Mouse (Mus musculus) heart, adult 2 months (tissue): Measurements from ENCODE around the gene Daw1.

Source experiments
- CTCF ChIP-seq: fragments of 200-600 bp; IDR thresholded peaks from 2 replicates; pipeline ENCODE4 v1.8.1; 2022; ENCODE audit warnings: antibody characterized with exemption, mild to moderate bottlenecking, moderate library complexity
- EP300 ChIP-seq: fragments of 200-500 bp; IDR thresholded peaks from 2 replicates; pipeline ENCODE4 v1.6.1; 2011; ENCODE audit warnings: low read depth, low read length, control low read depth; ENCODE audit not compliant: insufficient read depth
- POLR2A ChIP-seq: fragments of 200-500 bp; IDR thresholded peaks from 2 replicates; pipeline ENCODE4 v1.6.1; 2011; ENCODE audit warnings: mild to moderate bottlenecking, low read depth, low read length, control low read depth; ENCODE audit not compliant: insufficient read depth

DNA sequence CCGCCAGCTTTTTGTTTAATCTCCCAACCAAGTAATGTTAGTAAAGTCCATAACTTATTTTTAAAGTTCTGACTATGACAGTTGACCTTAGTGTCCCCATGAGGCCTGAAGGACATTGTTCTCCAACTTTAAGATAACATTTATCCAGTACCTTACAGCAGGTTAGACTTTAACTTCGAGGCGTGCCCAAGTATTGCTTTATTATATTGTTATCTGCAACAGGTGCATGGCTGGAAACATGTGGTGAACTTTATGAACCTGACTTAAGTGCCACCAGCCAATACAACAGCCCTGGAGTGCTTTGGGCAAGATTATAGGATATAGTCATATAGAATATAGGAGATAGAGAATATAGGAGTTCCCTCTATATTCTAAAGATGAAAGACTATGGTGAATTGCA lies 42.3 kb upstream of the Daw1 start:
- no peak for TF ChIP-seq POLR2A
- TF ChIP-seq CTCF = no peak
- TF ChIP-seq EP300 = no peak
